Mouse (Mus musculus) brain, embryonic 14.5 days (tissue): ENCODE results near the gene Sec23b.

Experiments
- CTCF ChIP-seq: fragments of 200-500 bp; IDR thresholded peaks from 2 replicates; pipeline ENCODE4 v1.5.1; 2012; ENCODE audit warnings: inconsistent platforms, mild to moderate bottlenecking, moderate library complexity, borderline replicate concordance; ENCODE audit not compliant: insufficient read depth, insufficient read length; ENCODE audit errors: extremely low read depth
- POLR2A ChIP-seq: fragments of 200-500 bp; IDR thresholded peaks from 2 replicates; pipeline ENCODE4 v1.6.1; 2012; ENCODE audit warnings: mild to moderate bottlenecking, inconsistent platforms, borderline replicate concordance; ENCODE audit not compliant: poor library complexity, insufficient read depth, insufficient read length, severe bottlenecking; ENCODE audit errors: extremely low read depth

DNA sequence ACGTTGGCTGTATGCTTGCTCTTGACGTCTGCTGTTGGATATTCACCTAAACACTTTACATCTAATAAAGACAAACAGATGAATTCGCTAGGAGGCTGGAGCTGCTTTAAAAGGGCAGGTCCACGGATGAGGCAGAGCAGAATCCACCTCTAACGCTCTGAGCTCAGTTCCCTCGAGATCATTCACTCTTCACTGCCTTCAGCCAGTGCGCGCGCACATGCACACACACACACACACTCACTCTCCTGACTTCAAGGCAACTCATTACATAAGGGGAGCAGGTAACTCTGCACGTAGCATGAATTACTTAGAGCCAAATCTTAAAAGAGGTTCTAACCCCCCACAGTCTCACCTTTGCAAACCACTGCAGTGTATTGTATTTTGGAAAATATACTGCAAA is 30.2 kb upstream of the Sec23b start:
- TF ChIP-seq CTCF: no peak
- no peak for TF ChIP-seq POLR2A
